ENCODE assay signal across 9 mouse cellular contexts in genomic region chr7:118688199-118688598, GRCm38 (mm10). TPM values are rescaled to one million over a fixed set of nuclear protein-coding genes. Genes with fewer than 3 reads are reported as not detected.
DNase-seq lines count a peak whose midpoint lies in the region; ATAC-seq and TF ChIP-seq lines count a peak whose summit lies in the region.
"Had no signal": no experiment of that assay in that cellular context is flagged by ENCODE, and none has a peak within 500 bp of the region (broad histone marks: within the 10 kb centered on the region; RNA-seq: fewer than 3 reads in every experiment).

No protein-coding gene starts in this region.

- ATAC-seq in frontal cortex, adult (ENCODE audit: low TSS enrichment) = peak; percentile 72
- ATAC-seq in hindbrain, postnatal 0 days = peak; percentile 72

- peak; percentile 93 for TF ChIP-seq CTCF in hindbrain, postnatal 0 days (IDR thresholded peaks at IDR 0.05; ENCODE audit: low read depth)

- no peak overlapping the region for H3K4me2 ChIP-seq in hindbrain, postnatal 0 days (ENCODE audit: low read depth, low read length)

- H3K27ac ChIP-seq in hindbrain, postnatal 0 days = no peak overlapping the region
- no peak overlapping the region for H3K27ac ChIP-seq in midbrain, embryonic 10.5 days (replicated peaks)

- no peak overlapping the region for H3K4me3 ChIP-seq in hindbrain, postnatal 0 days (ENCODE audit: low read length)
- no peak overlapping the region for H3K4me3 ChIP-seq in midbrain, embryonic 10.5 days
- H3K4me3 ChIP-seq: myocyte had no signal

- 19% methylated on average over 5 of the region's 5 CpGs for WGBS in hindbrain, postnatal 0 days
- WGBS in midbrain, embryonic 10.5 days = 32% methylated on average over 5 of the region's 5 CpGs

- DNase-seq in adrenal gland, adult (ENCODE audit: inconsistent age in 2 of 2, low spot score in 1 of 2) = peak; percentile 52 to 85
- no peak for DNase-seq in adrenal gland, adult 8-10 months
- DNase-seq in cerebellum, adult 8-10 months = peak; percentile 83
- peak; percentile 94 for DNase-seq in hindbrain, postnatal 0 days (ENCODE audit: low spot score)
- peak; percentile 73 for DNase-seq in left cerebral cortex, adult 11 months (ENCODE audit: low spot score)
- peak; percentile 84 for DNase-seq in midbrain, embryonic 10.5 days (ENCODE audit: low spot score)
- peak; percentile 72 for DNase-seq in skeletal muscle tissue, adult 2 months (ENCODE audit: low read depth, low spot score)

- H3K9me3 ChIP-seq in hindbrain, postnatal 0 days (ENCODE audit: low read length) = no peaks in the 10 kb centered on the region
- no peaks in the 10 kb centered on the region for H3K9me3 ChIP-seq in midbrain, embryonic 10.5 days (replicated peaks)

- no peaks in the 10 kb centered on the region for H3K4me1 ChIP-seq in hindbrain, postnatal 0 days (ENCODE audit: insufficient read depth, low read length)
- H3K4me1 ChIP-seq in midbrain, embryonic 10.5 days = peaks cover 8% of the 10 kb centered on the region; the same call in 1 of the 2 replicates

- peaks cover 39% of the 10 kb centered on the region for H3K36me3 ChIP-seq in hindbrain, postnatal 0 days (ENCODE audit: insufficient read depth, low read length)
- H3K36me3 ChIP-seq in midbrain, embryonic 10.5 days = peaks cover 64% of the 10 kb centered on the region

- H3K9ac ChIP-seq in hindbrain, postnatal 0 days (replicated peaks; ENCODE audit: low read length) = no peak overlapping the region

- H3K27me3 ChIP-seq in hindbrain, postnatal 0 days (ENCODE audit: insufficient read depth, low read length) = no peaks in the 10 kb centered on the region
- no peaks in the 10 kb centered on the region for H3K27me3 ChIP-seq in midbrain, embryonic 10.5 days (ENCODE audit: low read depth, poor library complexity, severe bottlenecking)

RNA-seq across cellular contexts. Expression of gene Gde1, which starts 17.4 kb away (rescaled TPM):
- 100 to 1,000 TPM in 3 of 4 experiments, 10 to 100 TPM in 1; 91.0 to 121 (median 113) TPM for total RNA-seq in adrenal gland, adult 8-10 months (2022)
- total RNA-seq in hindbrain, postnatal 0 days (2014; rRNA removed) = 347 and 382 TPM in 2 replicates
- polyA plus RNA-seq in hindbrain, postnatal 0 days (2015; fragmentation: Nextera tagmentation; extraction: Ambion mirVana) = 284 and 285 TPM in 2 replicates
- polyA plus RNA-seq in midbrain, embryonic 10.5 days (2016; fragmentation: Nextera tagmentation; extraction: Ambion mirVana) = 78.0 and 90.9 TPM in 2 replicates

RNA-seq across cellular contexts. Expression of gene Ccp110, which starts 24.2 kb away (rescaled TPM):
- 10 to 100 TPM in 2 of 4 experiments, 1 to 10 TPM in 2; 6.3 to 11.2 (median 8.3) TPM for total RNA-seq in adrenal gland, adult 8-10 months (2022)
- total RNA-seq in hindbrain, postnatal 0 days (2014; rRNA removed) = 17.7 and 24.6 TPM in 2 replicates
- 14.7 and 16.1 TPM in 2 replicates for polyA plus RNA-seq in hindbrain, postnatal 0 days (2015; fragmentation: Nextera tagmentation; extraction: Ambion mirVana)
- polyA plus RNA-seq in midbrain, embryonic 10.5 days (2016; fragmentation: Nextera tagmentation; extraction: Ambion mirVana) = 33.0 and 40.4 TPM in 2 replicates

RNA-seq across cellular contexts. Expression of gene Vps35l, which starts 51.8 kb away (rescaled TPM):
- 10 to 100 TPM; 64.7 to 73.0 (median 70.2) TPM for total RNA-seq in adrenal gland, adult 8-10 months (2022)
- 92.1 and 106 TPM in 2 replicates for total RNA-seq in hindbrain, postnatal 0 days (2014; rRNA removed)
- polyA plus RNA-seq in hindbrain, postnatal 0 days (2015; fragmentation: Nextera tagmentation; extraction: Ambion mirVana) = 85.6 and 86.8 TPM in 2 replicates
- polyA plus RNA-seq in midbrain, embryonic 10.5 days (2016; fragmentation: Nextera tagmentation; extraction: Ambion mirVana) = 68.6 and 84.0 TPM in 2 replicates
